Mouse (Mus musculus) bone marrow, adult 2 months (tissue): Measurements from ENCODE around the gene Apom. TPM values are rescaled to one million over a fixed set of nuclear protein-coding genes. Genes with fewer than 3 reads are reported as not detected.
A peak's percentile ranks its signal among the peaks of the same experiment; 100 is the strongest.

Experiments used
- H3K27ac ChIP-seq: fragments of 200-500 bp; 2 replicates; pipeline ENCODE4 v1.5.1; 2012; ENCODE audit warnings: low read depth, mild to moderate bottlenecking, control low read depth, inconsistent platforms, low read length; ENCODE audit not compliant: control insufficient read depth, poor library complexity, insufficient read depth
- H3K4me1 ChIP-seq: fragments of 200-500 bp; 2 replicates; pipeline ENCODE4 v1.6.1; 2011; ENCODE audit warnings: low read length; ENCODE audit not compliant: control insufficient read depth, insufficient read depth
- H3K4me3 ChIP-seq: fragments of 200-500 bp; replicated peaks from 2 replicates; pipeline ENCODE3; 2011; ENCODE audit warnings: mild to moderate bottlenecking, low read depth, low read length, control low read depth; ENCODE audit not compliant: control insufficient read depth
- CTCF ChIP-seq: fragments of 200-500 bp; IDR thresholded peaks from 2 replicates; pipeline ENCODE4 v1.5.1; 2011; ENCODE audit warnings: low read length, control low read depth; ENCODE audit not compliant: control insufficient read depth, insufficient read depth
- POLR2A ChIP-seq: fragments of 200-500 bp; IDR thresholded peaks from 2 replicates; pipeline ENCODE4 v1.6.1; 2011; ENCODE audit warnings: low read depth, mild to moderate bottlenecking, control low read depth, low read length, borderline replicate concordance; ENCODE audit not compliant: control insufficient read depth
- WGBS: fragments of 180-500 bp; shearing (Covaris S2); methylation state at CpG from one replicate; pipeline ENCODE4 v1.1.7; 2018; 5-methylcytosine and 5-hydroxymethylcytosine counted together
- polyA plus RNA-seq: library from polyadenylated mRNA; stranded (reverse); fragments of >200 nt; gene quantifications from 2 replicates; pipeline ENCODE4 v1.2.4, GENCODE M21; 2011; ENCODE audit warnings: low replicate concordance; ENCODE audit not compliant: missing spikeins, insufficient read depth, insufficient read length

The Apom gene
- polyA plus RNA-seq, 1 experiment, result 6.0 TPM

GRCm38 (mm10) chr17:35168541-35169207 lies 36.8 kb upstream of the Apom start:
- TF ChIP-seq CTCF (no peak), POLR2A (no peak)
- WGBS, result 15% methylated on average over 4 of the region's 4 CpGs
- H3K27ac ChIP-seq, result no peak overlapping the region
- no peak overlapping the region for H3K4me3 ChIP-seq
- H3K4me1 ChIP-seq, result peaks cover 5% of the 10 kb centered on the region

- Histone ChIP-seq H3K27ac (no peak overlapping the region), H3K4me3 (no peak overlapping the region), H3K4me1 (peaks cover 5% of the 10 kb centered on the region)
- 73% methylated on average over 7 of the region's 7 CpGs for WGBS
- TF ChIP-seq POLR2A (no peak), CTCF (no peak)
Observed at GRCm38 (mm10) chr17:35167794-35168193, 35.9 kb upstream of the Apom start.

- Histone ChIP-seq H3K27ac (no peak overlapping the region), H3K4me1 (peaks cover 4% of the 10 kb centered on the region; the same call in 1 of the 2 replicates), H3K4me3 (no peak overlapping the region)
- TF ChIP-seq POLR2A (no peak), CTCF (peak; percentile 43; the same call in 1 of the 2 replicates)
- 70% methylated on average over 8 of the region's 8 CpGs for WGBS
Observed at GRCm38 (mm10) chr17:35166352-35167035, 34.6 kb upstream of the Apom start.

GRCm38 (mm10) chr17:35165451-35166155 lies 33.8 kb upstream of the Apom start:
- H3K4me3 ChIP-seq, result peak overlapping the region; percentile 81
- 21% methylated on average over 12 of the region's 12 CpGs for WGBS
- peak overlapping the region; percentile 96 for H3K27ac ChIP-seq
- TF ChIP-seq CTCF (no peak), POLR2A (no peak)
- H3K4me1 ChIP-seq, result peaks cover 4% of the 10 kb centered on the region; the same call in 1 of the 2 replicates

GRCm38 (mm10) chr17:35164568-35165450 lies 33.0 kb upstream of the Apom start, which contains the start of gene Prrc2a:
Prrc2a (minus strand) TSS chr17:35164897.
- peak within 1 kb of the TSS; percentile 96 for H3K27ac ChIP-seq
- WGBS, result under 1% methylated on average over 81 of the region's 89 CpGs
- peaks cover 4% of the 10 kb centered on the region; the same call in 1 of the 2 replicates for H3K4me1 ChIP-seq
- peak within 1 kb of the TSS; percentile 81 for H3K4me3 ChIP-seq
- TF ChIP-seq CTCF, result peak; percentile 7; the same call in 1 of the 2 replicates
- TF ChIP-seq POLR2A, result peak; percentile 77; the same call in 1 of the 2 replicates

GRCm38 (mm10) chr17:35164218-35164567 lies 32.3 kb upstream of the Apom start:
- H3K4me1 ChIP-seq, result peaks cover 4% of the 10 kb centered on the region; the same call in 1 of the 2 replicates

GRCm38 (mm10) chr17:35163326-35164081 lies 31.7 kb upstream of the Apom start:
- Histone ChIP-seq H3K4me3 (peak overlapping the region; percentile 73), H3K27ac (peak overlapping the region; percentile 95; the same call in 1 of the 2 replicates), H3K4me1 (peaks cover 4% of the 10 kb centered on the region; the same call in 1 of the 2 replicates)
- TF ChIP-seq POLR2A, result no peak
- TF ChIP-seq CTCF, result no peak
- WGBS, result 6% methylated on average over 8 of the region's 8 CpGs

More at GRCm38 (mm10) chr17:35164218-35164567, 32.3 kb upstream of the Apom start:
- WGBS, result under 1% methylated on average over 28 of the region's 28 CpGs
- TF ChIP-seq CTCF (no peak), POLR2A (no peak)
- Histone ChIP-seq H3K27ac (peak overlapping the region; percentile 95), H3K4me3 (peak overlapping the region; percentile 73)
